Mouse (Mus musculus): ENCODE results near the gene Phospho2. TPM values are rescaled to one million over a fixed set of nuclear protein-coding genes. Genes with fewer than 3 reads are reported as not detected.
"Not testable (repeated sequence)": the region's sequence is repeated elsewhere in the genome, so short reads cannot be mapped to it uniquely, and the experiment has no call there.

Phospho2 gene
- polyA plus RNA-seq, 1 experiment = 17.1 TPM

- Histone ChIP-seq H3K27ac (ENCODE audit: insufficient read depth, low read depth, low read length) (no peak overlapping the region), H3K4me3 (ENCODE audit: insufficient read depth, low read length) (no peak overlapping the region), H3K4me1 (ENCODE audit: control insufficient read depth, insufficient read depth, low read length) (peaks cover 2% of the 10 kb centered on the region)
- TF ChIP-seq CTCF (IDR thresholded peaks at IDR 0.05; ENCODE audit: low read depth, low read length) = no peak
- TF ChIP-seq POLR2A (IDR thresholded peaks at IDR 0.05; ENCODE audit: borderline replicate concordance, low read depth, low read length) = no peak
Observed at GRCm38 (mm10) chr2:69790722-69791121, 1.3 kb downstream of the Phospho2 start.

DNA sequence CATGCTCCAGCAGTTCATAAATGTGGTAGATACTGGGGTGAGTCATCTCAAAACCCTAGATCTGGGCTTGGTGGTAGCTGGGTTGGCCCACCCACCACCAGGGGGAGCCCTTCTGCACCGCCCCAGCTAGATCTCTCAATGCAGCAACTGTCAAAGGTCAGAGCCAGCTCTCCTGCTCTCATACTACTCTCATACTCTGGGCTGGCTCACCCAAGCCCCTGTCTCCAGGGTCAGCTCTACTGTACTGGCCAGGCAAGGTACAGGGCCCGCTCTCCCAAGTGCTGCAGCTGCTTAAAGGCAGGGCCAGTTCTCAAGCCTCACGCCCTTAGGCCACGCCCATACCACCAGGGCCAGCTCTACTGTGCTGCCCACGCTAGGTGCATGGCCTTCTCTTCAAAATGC, 13.5 kb downstream of the Phospho2 start:
- Histone ChIP-seq H3K4me1 (ENCODE audit: control insufficient read depth, insufficient read depth, low read length) (0 out of 2 replicates have a peak, but pooled peaks cover 2% of the 10 kb centered on the region), H3K4me3 (ENCODE audit: insufficient read depth, low read length) (no peak overlapping the region), H3K27ac (ENCODE audit: insufficient read depth, low read depth, low read length) (no peak overlapping the region)
- TF ChIP-seq POLR2A (IDR thresholded peaks at IDR 0.05; ENCODE audit: borderline replicate concordance, low read depth, low read length) (no peak), CTCF (IDR thresholded peaks at IDR 0.05; ENCODE audit: low read depth, low read length) (peak; percentile 84)

- 0 out of 2 replicates have a peak, but pooled peaks cover 2% of the 10 kb centered on the region for H3K4me1 ChIP-seq (ENCODE audit: control insufficient read depth, insufficient read depth, low read length)
- TF ChIP-seq POLR2A (IDR thresholded peaks at IDR 0.05; ENCODE audit: borderline replicate concordance, low read depth, low read length) = no peak
- no peak for TF ChIP-seq CTCF (IDR thresholded peaks at IDR 0.05; ENCODE audit: low read depth, low read length)
- no peak overlapping the region for H3K4me3 ChIP-seq (ENCODE audit: insufficient read depth, low read length)
- no peak overlapping the region for H3K27ac ChIP-seq (ENCODE audit: insufficient read depth, low read depth, low read length)
Observed at GRCm38 (mm10) chr2:69803756-69804155, 14.3 kb downstream of the Phospho2 start.

- not testable (repeated sequence) for H3K4me1 ChIP-seq (ENCODE audit: control insufficient read depth, insufficient read depth, low read length); H3K4me3 ChIP-seq (ENCODE audit: insufficient read depth, low read length); H3K27ac ChIP-seq (ENCODE audit: insufficient read depth, low read depth, low read length)
Observed at GRCm38 (mm10) chr2:69804663-69805062, 15.2 kb downstream of the Phospho2 start.

- TF ChIP-seq POLR2A (IDR thresholded peaks at IDR 0.05; ENCODE audit: borderline replicate concordance, low read depth, low read length) (no peak), CTCF (IDR thresholded peaks at IDR 0.05; ENCODE audit: low read depth, low read length) (no peak)
- H3K4me3 ChIP-seq (ENCODE audit: insufficient read depth, low read length) = no peak overlapping the region
- H3K4me1 ChIP-seq (ENCODE audit: control insufficient read depth, insufficient read depth, low read length) = no peaks in the 10 kb centered on the region
- no peak overlapping the region for H3K27ac ChIP-seq (ENCODE audit: insufficient read depth, low read depth, low read length)
Observed at GRCm38 (mm10) chr2:69810169-69810568, 20.7 kb downstream of the Phospho2 start.

DNA sequence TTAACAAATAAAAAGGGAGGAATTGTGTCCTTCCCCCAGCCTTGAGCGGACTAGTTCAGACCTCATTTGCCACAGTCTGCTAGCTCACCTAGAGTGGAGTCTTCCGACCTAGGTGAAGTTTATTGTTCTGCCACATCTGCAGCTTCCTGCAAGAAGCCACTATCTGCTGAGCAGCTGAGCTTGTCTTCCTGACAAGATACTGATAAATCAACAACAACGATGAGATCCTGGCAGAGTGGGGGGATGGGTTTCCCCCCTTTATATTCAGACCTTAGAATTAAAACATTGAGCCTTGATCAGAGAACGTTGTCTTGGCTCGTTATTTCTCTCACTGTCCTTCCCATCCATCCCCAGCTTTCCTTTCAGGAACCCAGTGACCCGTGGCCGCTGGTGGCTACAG, 21.9 kb downstream of the Phospho2 start:
- not testable (repeated sequence) for H3K4me1 ChIP-seq (ENCODE audit: control insufficient read depth, insufficient read depth, low read length); H3K27ac ChIP-seq (ENCODE audit: insufficient read depth, low read depth, low read length); H3K4me3 ChIP-seq (ENCODE audit: insufficient read depth, low read length)

- no peaks in the 10 kb centered on the region; the same call in 1 of the 2 replicates for H3K4me1 ChIP-seq (ENCODE audit: control insufficient read depth, insufficient read depth, low read length)
- no peak overlapping the region for H3K4me3 ChIP-seq (ENCODE audit: insufficient read depth, low read length)
- TF ChIP-seq CTCF (IDR thresholded peaks at IDR 0.05; ENCODE audit: low read depth, low read length) (no peak), POLR2A (IDR thresholded peaks at IDR 0.05; ENCODE audit: borderline replicate concordance, low read depth, low read length) (no peak)
- no peak overlapping the region for H3K27ac ChIP-seq (ENCODE audit: insufficient read depth, low read depth, low read length)
Observed at GRCm38 (mm10) chr2:69816575-69816974, 27.2 kb downstream of the Phospho2 start.

- Histone ChIP-seq H3K27ac (ENCODE audit: insufficient read depth, low read depth, low read length) (no peak overlapping the region), H3K4me3 (ENCODE audit: insufficient read depth, low read length) (no peak overlapping the region), H3K4me1 (ENCODE audit: control insufficient read depth, insufficient read depth, low read length) (peaks cover 4% of the 10 kb centered on the region; the same call in 1 of the 2 replicates)
- no peak for TF ChIP-seq CTCF (IDR thresholded peaks at IDR 0.05; ENCODE audit: low read depth, low read length)
Observed at GRCm38 (mm10) chr2:69818350-69819085, 29.1 kb downstream of the Phospho2 start.

- TF ChIP-seq CTCF (IDR thresholded peaks at IDR 0.05; ENCODE audit: low read depth, low read length) (no peak), POLR2A (IDR thresholded peaks at IDR 0.05; ENCODE audit: borderline replicate concordance, low read depth, low read length) (no peak)
- no peak overlapping the region for H3K4me3 ChIP-seq (ENCODE audit: insufficient read depth, low read length)
- H3K27ac ChIP-seq (ENCODE audit: insufficient read depth, low read depth, low read length) = no peak overlapping the region
- peaks cover 4% of the 10 kb centered on the region; the same call in 1 of the 2 replicates for H3K4me1 ChIP-seq (ENCODE audit: control insufficient read depth, insufficient read depth, low read length)
Observed at GRCm38 (mm10) chr2:69820201-69820600, 30.8 kb downstream of the Phospho2 start.

GRCm38 (mm10) chr2:69821711-69822110, 32.3 kb downstream of the Phospho2 start, which contains the start of gene Klhl23:
TSS of gene Klhl23 (plus strand) at chr2:69821944.
- no peak within 1 kb of the TSS for H3K27ac ChIP-seq (ENCODE audit: insufficient read depth, low read depth, low read length)
- TF ChIP-seq POLR2A (IDR thresholded peaks at IDR 0.05; ENCODE audit: borderline replicate concordance, low read depth, low read length) = no peak
- no peak for TF ChIP-seq CTCF (IDR thresholded peaks at IDR 0.05; ENCODE audit: low read depth, low read length)
- peaks cover 4% of the 10 kb centered on the region; the same call in 1 of the 2 replicates for H3K4me1 ChIP-seq (ENCODE audit: control insufficient read depth, insufficient read depth, low read length)
- H3K4me3 ChIP-seq (ENCODE audit: insufficient read depth, low read length) = peak within 1 kb of the TSS; percentile 76
